Mouse (Mus musculus) limb, embryonic 11.5 days (tissue): ENCODE results near the gene Ttc17. TPM values are rescaled to one million over a fixed set of nuclear protein-coding genes. Genes with fewer than 3 reads are reported as not detected.

Experiments
- ATAC-seq: fragments of 200-750 bp; cut with Nextera tagmentation; 2 replicates; pipeline ENCODE4 v1.8.0; 2017; ENCODE audit warnings: low read depth; ENCODE audit not compliant: insufficient number of reproducible peaks, low FRiP score, low TSS enrichment
- DNase-seq: peaks from one replicate; pipeline ENCODE4 v3.0.0-alpha.2; 2015; ENCODE audit warnings: low spot score
- H3K27ac ChIP-seq: fragments of 300-500 bp; sonication (generic); replicated peaks from 2 replicates; pipeline ENCODE4 v1.5.1; 2014; ENCODE audit warnings: low read depth, mild to moderate bottlenecking, low read length
- H3K27me3 ChIP-seq: fragments of 300-500 bp; sonication (generic); 2 replicates; pipeline ENCODE4 v1.6.1; 2014; ENCODE audit warnings: mild to moderate bottlenecking, low read length, mixed read lengths; ENCODE audit not compliant: control insufficient read depth, insufficient read depth
- H3K36me3 ChIP-seq: fragments of 300-500 bp; sonication (generic); 2 replicates; pipeline ENCODE4 v1.6.1; 2014; ENCODE audit warnings: mild to moderate bottlenecking, low read length, moderate library complexity, mixed read lengths; ENCODE audit not compliant: control insufficient read depth, insufficient read depth
- H3K4me1 ChIP-seq: fragments of 300-500 bp; sonication (generic); 2 replicates; pipeline ENCODE4 v1.6.1; 2014; ENCODE audit warnings: low read length, mixed read lengths; ENCODE audit not compliant: control insufficient read depth, insufficient read depth
- H3K4me2 ChIP-seq: fragments of 300-500 bp; sonication (generic); 2 replicates; pipeline ENCODE4 v1.6.1; 2014; ENCODE audit warnings: low read depth, mild to moderate bottlenecking, moderate library complexity; ENCODE audit not compliant: severe bottlenecking
- H3K4me3 ChIP-seq: fragments of 300-500 bp; sonication (generic); 2 replicates; pipeline ENCODE4 v1.5.1; 2014; ENCODE audit warnings: low read depth, low read length
- H3K9ac ChIP-seq: fragments of 300-500 bp; sonication (generic); 2 replicates; pipeline ENCODE4 v1.6.1; 2014; ENCODE audit warnings: mild to moderate bottlenecking, low read length
- H3K9me3 ChIP-seq: fragments of 300-500 bp; sonication (generic); 2 replicates; pipeline ENCODE4 v1.6.1; 2016; ENCODE audit warnings: low read length; ENCODE audit not compliant: control insufficient read depth
- WGBS: fragments of 180-500 bp; shearing (Covaris S2); extraction: QIAGEN DNeasy Blood & Tissue Kit; methylation state at CpG from one replicate; pipeline ENCODE4 v1.1.7; 2014; 5-methylcytosine and 5-hydroxymethylcytosine counted together
- polyA plus RNA-seq: library from polyadenylated mRNA; unstranded; fragments of >200 nt; fragmentation: Nextera tagmentation; extraction: Ambion mirVana; gene quantifications from 2 replicates; pipeline ENCODE4 v1.2.1, GENCODE M21; 2014

Gene Ttc17
- polyA plus RNA-seq, 1 experiment from 2014 or later = 13.2 TPM

GRCm38 (mm10) chr2:94360398-94360973 lies 46.0 kb downstream of the Ttc17 start:
- H3K27ac ChIP-seq = no peak overlapping the region
- H3K9me3 ChIP-seq = no peaks in the 10 kb centered on the region
- H3K36me3 ChIP-seq = peaks cover 8% of the 10 kb centered on the region
- H3K27me3 ChIP-seq = no peaks in the 10 kb centered on the region
- DNase-seq (no peak), ATAC-seq (no peak)
- WGBS = 91% methylated on average over 4 of the region's 4 CpGs
- H3K4me3 ChIP-seq = no peak overlapping the region
- H3K4me1 ChIP-seq = no peaks in the 10 kb centered on the region
- H3K4me2 ChIP-seq = no peak overlapping the region
- H3K9ac ChIP-seq = no peak overlapping the region

GRCm38 (mm10) chr2:94348165-94348591 lies 58.3 kb downstream of the Ttc17 start:
- H3K9ac ChIP-seq = no peak overlapping the region
- no peaks in the 10 kb centered on the region for H3K27me3 ChIP-seq
- H3K4me1 ChIP-seq = no peaks in the 10 kb centered on the region
- H3K36me3 ChIP-seq = no peaks in the 10 kb centered on the region
- H3K9me3 ChIP-seq = no peaks in the 10 kb centered on the region
- no peak overlapping the region for H3K27ac ChIP-seq
- H3K4me3 ChIP-seq = no peak overlapping the region
- ATAC-seq = no peak
- no peak for DNase-seq
- 86% methylated on average over 6 of the region's 6 CpGs for WGBS
- no peak overlapping the region for H3K4me2 ChIP-seq

- WGBS = 88% methylated on average over 5 of the region's 5 CpGs
These were observed 59.7 kb downstream of the Ttc17 start for GRCm38 (mm10) chr2:94346746-94347145.

GRCm38 (mm10) chr2:94344624-94345023 lies 61.9 kb downstream of the Ttc17 start:
- H3K4me1 ChIP-seq = no peaks in the 10 kb centered on the region
- no peak overlapping the region for H3K4me2 ChIP-seq
- WGBS = 96% methylated on average over 4 of the region's 4 CpGs
- H3K36me3 ChIP-seq = no peaks in the 10 kb centered on the region; the same call in 1 of the 2 replicates
- H3K27me3 ChIP-seq = no peaks in the 10 kb centered on the region
- no peak overlapping the region for H3K9ac ChIP-seq
- H3K9me3 ChIP-seq = no peaks in the 10 kb centered on the region
- ATAC-seq (no peak), DNase-seq (no peak)
- no peak overlapping the region for H3K4me3 ChIP-seq
- H3K27ac ChIP-seq = no peak overlapping the region

More at GRCm38 (mm10) chr2:94346746-94347145, 59.7 kb downstream of the Ttc17 start:
- ATAC-seq (no peak), DNase-seq (no peak)
- Histone ChIP-seq H3K27me3 (no peaks in the 10 kb centered on the region), H3K4me1 (no peaks in the 10 kb centered on the region), H3K9ac (no peak overlapping the region), H3K27ac (no peak overlapping the region), H3K4me3 (no peak overlapping the region), H3K4me2 (no peak overlapping the region), H3K36me3 (no peaks in the 10 kb centered on the region; the same call in 1 of the 2 replicates), H3K9me3 (no peaks in the 10 kb centered on the region)

DNA sequence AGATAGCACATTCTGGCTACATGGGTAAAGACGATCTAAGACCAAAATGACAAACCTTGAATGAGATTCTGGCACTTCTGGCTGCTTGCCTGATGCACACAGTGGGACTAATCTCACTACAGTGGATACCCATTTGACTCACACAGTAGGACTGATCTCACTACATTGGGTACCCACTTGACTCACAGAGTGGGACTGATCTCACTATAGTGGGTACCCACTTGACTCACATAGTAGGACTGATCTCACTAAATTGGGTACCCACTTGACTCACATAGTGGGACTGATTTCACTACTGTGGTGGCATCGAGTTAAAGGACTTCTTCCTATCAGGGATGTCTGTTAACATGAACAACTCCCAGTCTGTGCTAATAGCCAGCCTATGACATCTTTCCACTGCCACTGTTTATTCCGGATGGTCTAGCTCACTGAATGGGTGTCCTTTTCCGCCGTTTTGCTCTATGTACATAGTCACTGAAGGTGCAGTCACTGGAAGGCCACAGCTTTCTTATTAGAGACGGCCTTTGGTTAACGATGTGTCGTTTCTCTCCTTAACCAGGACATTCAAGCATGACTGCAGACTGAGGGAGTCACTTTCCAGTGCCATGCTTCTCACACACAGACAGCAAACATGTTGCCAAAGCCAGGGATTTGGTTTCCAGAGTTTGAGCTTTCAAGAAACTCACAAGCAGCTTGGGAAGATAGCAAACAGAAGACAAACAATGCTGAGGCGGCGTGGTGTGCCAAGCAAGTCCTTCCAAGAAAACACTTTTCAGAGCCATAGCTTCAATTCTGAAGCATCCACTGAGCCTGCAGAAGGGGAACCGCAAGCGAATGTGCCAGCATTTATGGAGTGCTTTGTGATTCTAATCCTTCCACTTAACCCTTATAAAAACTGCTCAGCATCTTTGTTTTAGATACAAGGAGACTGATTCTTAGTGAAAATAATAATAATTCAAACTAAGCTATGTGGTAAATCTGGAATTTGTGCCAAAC lies 62.9 kb downstream of the Ttc17 start:
- 81% methylated on average over 12 of the region's 12 CpGs for WGBS
- no peaks in the 10 kb centered on the region for H3K9me3 ChIP-seq
- H3K27ac ChIP-seq = no peak overlapping the region
- H3K36me3 ChIP-seq = no peaks in the 10 kb centered on the region; the same call in 1 of the 2 replicates
- no peak overlapping the region for H3K4me3 ChIP-seq
- no peaks in the 10 kb centered on the region for H3K4me1 ChIP-seq
- H3K27me3 ChIP-seq = no peaks in the 10 kb centered on the region
- no peak for ATAC-seq
- H3K9ac ChIP-seq = no peak overlapping the region
- no peak for DNase-seq
- H3K4me2 ChIP-seq = no peak overlapping the region

GRCm38 (mm10) chr2:94340769-94341168 lies 65.7 kb downstream of the Ttc17 start:
- Histone ChIP-seq H3K4me2 (no peak overlapping the region), H3K27ac (no peak overlapping the region), H3K4me3 (no peak overlapping the region), H3K9me3 (no peaks in the 10 kb centered on the region), H3K9ac (no peak overlapping the region), H3K27me3 (no peaks in the 10 kb centered on the region), H3K36me3 (no peaks in the 10 kb centered on the region; the same call in 1 of the 2 replicates), H3K4me1 (no peaks in the 10 kb centered on the region)
- DNase-seq (no peak), ATAC-seq (no peak)
- 80% methylated on average over 1 of the region's 1 CpGs for WGBS

DNA sequence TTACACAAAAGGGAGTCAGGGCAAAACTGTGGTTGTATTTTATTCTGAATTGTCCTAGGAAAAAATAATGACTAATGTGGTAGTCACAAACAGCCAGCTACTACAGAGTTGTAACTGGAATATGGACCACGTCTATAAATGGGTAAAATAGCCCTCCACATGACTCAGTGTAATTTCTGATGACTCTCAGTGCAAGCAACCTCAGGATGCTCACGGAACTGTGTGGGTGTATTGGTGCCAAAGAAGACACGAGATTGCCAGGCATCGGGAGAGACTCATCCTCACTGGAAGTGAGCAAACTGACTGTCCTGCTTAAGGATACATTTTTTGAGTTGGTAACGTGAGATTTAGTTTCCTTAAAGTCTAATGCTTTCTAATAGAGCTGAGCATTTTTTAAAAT lies 67.0 kb downstream of the Ttc17 start:
- ATAC-seq (no peak), DNase-seq (no peak)
- H3K9ac ChIP-seq = no peak overlapping the region
- H3K4me2 ChIP-seq = no peak overlapping the region
- no peaks in the 10 kb centered on the region for H3K4me1 ChIP-seq
- no peaks in the 10 kb centered on the region; the same call in 1 of the 2 replicates for H3K36me3 ChIP-seq
- 91% methylated on average over 5 of the region's 5 CpGs for WGBS
- no peaks in the 10 kb centered on the region for H3K27me3 ChIP-seq
- no peak overlapping the region for H3K4me3 ChIP-seq
- H3K27ac ChIP-seq = no peak overlapping the region
- H3K9me3 ChIP-seq = no peaks in the 10 kb centered on the region

DNA sequence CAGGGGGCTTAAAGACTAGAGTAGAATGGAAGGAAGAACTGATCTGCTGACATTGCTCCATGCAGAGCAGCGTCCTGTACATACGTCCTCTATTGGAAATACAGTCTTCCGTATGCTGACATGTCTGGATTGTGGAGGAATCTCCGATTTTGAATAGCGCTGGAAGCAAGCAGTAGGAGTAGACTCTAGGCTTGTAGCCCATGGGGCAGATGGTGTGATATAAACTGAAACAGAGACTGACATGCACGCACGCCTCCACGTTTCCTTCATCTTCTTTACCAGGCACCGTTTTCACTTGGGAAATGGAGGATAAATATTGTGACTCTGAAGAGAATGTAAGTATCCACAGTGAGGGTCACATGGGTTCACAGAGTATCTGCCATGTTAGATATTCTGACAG lies 70.2 kb downstream of the Ttc17 start:
- Histone ChIP-seq H3K27ac (no peak overlapping the region), H3K4me1 (no peaks in the 10 kb centered on the region), H3K27me3 (no peaks in the 10 kb centered on the region), H3K4me3 (no peak overlapping the region), H3K9me3 (no peaks in the 10 kb centered on the region), H3K36me3 (peaks cover 6% of the 10 kb centered on the region; the same call in 1 of the 2 replicates), H3K4me2 (no peak overlapping the region), H3K9ac (no peak overlapping the region)
- DNase-seq (no peak), ATAC-seq (no peak)
- WGBS = 95% methylated on average over 9 of the region's 9 CpGs
